Mouse (Mus musculus) liver, embryonic 14 days (tissue): ENCODE data around the gene Timm13. TPM values are rescaled to one million over a fixed set of nuclear protein-coding genes. Genes with fewer than 3 reads are reported as not detected.

Experiments
- polyA plus RNA-seq: library from polyadenylated mRNA; depleted of rRNA; stranded (reverse); fragments of >200 nt; gene quantifications from 2 replicates; pipeline ENCODE4 v1.2.3, GENCODE M21; 2012; rRNA removed

Timm13 gene
- 99.7 and 111 TPM in 2 replicates for polyA plus RNA-seq

DNA sequence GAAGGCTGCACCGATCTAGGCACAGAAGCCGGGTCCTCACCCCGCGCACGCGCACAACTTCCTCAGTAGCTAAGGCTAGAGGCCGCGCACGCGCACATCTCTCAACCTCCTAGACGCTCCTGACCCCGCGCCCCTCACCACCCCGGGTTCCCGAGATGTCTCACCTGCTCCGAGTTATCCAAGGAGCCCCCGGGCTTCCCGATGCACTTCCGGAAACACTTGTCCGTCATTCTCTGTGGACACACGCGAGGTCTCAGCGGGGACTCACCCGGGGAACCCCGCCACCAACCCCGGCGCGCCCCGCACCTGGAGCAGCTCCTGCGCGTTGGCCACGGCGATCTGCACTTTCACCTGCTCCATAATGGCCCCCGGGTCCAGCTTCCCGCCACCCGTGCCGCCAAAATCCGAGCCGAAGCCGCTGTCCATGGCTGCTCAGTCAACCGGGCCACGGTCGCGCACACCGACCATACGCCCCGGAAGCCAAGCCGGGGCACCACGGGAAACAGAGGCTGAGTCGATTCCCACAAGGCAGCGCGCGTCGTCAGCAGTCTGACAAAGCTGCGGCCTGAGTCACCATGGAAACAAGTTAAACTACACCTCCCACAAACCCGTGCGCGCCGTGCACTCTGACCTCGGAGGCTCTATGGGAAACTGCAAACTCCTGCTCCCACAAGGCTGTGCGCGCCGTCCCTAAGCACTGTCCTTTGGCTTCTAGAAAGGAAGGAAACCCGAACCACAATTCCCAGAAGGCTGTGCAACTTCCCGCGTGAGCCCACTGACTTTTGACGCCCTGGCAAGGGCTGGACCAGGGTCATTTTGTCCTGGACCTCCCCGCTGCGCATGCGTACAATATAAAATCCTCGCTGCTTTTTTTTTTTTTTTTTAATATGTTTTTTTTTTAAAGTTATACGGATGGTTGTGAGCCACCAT is at the start of gene Timm13:
Gene Timm13 (minus strand): TSS at position 652 of the 930 bp plus-strand sequence.

DNA sequence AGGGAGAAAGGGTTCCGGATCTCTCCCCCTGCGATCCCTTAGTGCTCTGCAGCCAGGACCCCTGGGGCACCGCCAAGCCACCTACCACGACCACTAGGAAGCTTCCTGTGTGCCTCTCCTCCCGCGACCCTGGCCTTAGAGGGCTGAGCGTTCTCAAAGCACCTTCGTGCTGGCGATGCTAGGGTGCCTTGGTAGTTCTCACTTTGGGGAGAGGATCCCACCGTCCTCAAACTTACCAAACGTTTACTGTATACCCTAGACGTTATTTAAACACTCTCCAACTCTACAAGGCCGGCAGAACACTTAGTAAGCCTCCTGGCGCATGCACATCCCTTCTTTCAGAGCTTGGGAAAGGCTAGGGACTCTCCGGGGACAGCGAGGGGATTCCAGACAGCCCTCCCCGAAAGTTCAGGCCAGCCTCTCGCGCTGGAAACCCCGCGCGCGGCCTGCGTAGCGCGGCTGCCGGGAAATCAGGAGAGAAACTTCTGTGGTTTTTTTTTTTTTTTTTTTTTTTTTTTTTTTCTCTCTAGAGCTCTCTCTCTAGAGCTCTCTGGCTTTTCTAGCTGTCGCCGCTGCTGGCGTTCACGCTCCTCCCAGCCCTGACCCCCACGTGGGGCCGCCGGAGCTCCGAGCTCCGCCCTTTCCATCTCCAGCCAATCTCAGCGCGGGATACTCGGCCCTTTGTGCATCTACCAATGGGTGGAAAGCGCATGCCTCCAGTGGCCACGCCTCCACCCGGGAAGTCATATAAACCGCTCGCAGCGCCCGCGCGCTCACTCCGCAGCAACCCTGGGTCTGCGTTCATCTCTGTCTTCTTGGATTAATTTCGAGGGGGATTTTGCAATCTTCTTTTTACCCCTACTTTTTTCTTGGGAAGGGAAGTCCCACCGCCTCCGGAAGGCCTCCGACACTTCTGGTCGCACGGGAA is 28.8 kb upstream of the Timm13 start, which contains the start of gene Gadd45b:
Gene Gadd45b (plus strand): TSS at position 775 of the 928 bp plus-strand sequence.

DNA sequence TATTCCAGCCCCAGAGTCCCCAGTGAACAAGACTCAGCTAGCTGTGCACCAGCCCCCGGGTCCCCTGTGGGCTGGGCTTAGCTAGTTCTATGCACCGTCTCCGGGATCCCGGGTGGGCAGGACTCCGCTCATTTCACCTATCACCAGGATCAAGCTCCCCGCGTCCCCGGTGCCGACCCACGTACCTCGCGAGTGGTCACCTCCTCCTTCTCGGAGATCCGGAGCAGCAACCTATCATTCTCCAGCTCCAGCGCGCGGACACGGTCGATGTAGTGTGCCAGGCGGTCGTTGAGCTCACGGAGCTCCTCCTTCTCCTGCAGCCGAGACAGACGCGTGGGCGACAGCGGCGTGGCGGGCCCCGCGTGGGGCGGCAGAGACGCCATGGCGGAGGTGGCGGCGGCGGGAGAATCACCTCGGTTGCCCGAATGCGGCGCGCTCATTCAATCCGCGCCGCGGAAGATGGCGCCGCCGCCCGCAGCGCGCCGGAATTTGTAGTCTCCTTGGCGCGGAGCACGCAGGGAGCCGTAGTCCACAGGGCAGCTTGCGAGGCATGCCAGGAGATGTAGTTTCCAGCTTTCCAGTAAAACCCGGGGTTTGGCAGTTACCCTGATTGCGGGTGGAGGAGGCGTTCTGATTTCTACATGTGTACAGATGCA is 17.1 kb upstream of the Timm13 start, which contains the start of gene Lmnb2:
Gene Lmnb2 (minus strand): TSS at position 467 of the 656 bp plus-strand sequence.

GRCm38 (mm10) chr10:80871581-80871980 is 29.2 kb downstream of the Timm13 start, which contains the start of gene Tmprss9:
Gene Tmprss9 (plus strand): TSS chr10:80871848.

DNA sequence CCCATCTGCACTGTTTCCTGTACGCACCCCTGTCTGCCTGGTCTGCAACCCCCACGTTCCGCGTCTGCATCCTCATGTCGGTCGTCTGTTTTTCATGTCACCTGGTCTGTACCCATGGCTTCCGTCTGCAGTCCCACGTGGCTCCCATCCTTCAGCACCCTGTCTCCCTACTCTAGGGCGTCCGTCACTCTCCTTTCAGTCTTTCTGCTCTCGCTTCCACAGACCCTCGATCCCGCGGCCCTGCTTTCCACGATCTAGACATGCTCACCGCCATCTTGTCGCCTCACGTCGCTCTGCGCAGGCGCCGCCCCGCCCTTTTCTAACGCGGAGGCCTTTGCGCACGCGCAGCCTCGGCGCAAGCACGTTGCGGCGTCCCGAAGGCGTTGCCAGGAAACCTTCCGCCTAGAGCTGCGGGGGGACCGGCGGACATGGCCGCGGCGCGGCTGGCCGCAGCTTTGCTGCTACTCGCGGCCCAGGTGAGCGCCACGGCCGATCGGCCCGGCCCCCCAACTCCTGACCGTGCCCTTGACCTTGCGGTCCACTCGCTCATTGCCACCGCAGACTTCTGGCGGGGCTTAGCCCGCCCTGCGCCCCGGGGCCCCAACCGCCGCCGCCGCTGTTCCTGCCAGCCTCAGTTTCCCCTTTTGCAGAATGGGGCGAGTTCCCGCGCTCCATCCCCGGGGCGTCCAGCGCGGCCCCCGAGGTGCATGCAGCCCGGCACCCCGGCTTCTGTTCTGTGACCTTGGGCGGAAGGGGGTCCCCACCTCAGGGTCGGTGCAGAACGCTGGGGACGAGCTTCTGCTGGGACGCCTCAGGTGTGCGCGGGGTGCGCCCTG is 45.6 kb downstream of the Timm13 start, which contains the start of the genes Lsm7 and Sppl2b:
Gene Lsm7 (minus strand): TSS at position 297 of the 836 bp plus-strand sequence.
Gene Sppl2b (plus strand): TSS at position 363 of the 836 bp plus-strand sequence.

Other genes starting within 250 kb of the Timm13 start
- 7.5 and 8.3 TPM in 2 replicates for gene Btbd2, start 243.9 kb downstream of the Timm13 start, polyA plus RNA-seq
- 49.3 and 57.7 TPM in 2 replicates for gene Mknk2, start 222.9 kb downstream of the Timm13 start, polyA plus RNA-seq
- 11.6 and 12.9 TPM in 2 replicates for gene Mob3a, start 199.0 kb downstream of the Timm13 start, polyA plus RNA-seq
- gene Izumo4, start 198.8 kb downstream of the Timm13 start, polyA plus RNA-seq = 8.7 and 9.9 TPM in 2 replicates
- gene Ap3d1, start 158.7 kb downstream of the Timm13 start, polyA plus RNA-seq = 22.8 and 25.7 TPM in 2 replicates
- gene Dot1l, start 145.8 kb downstream of the Timm13 start, polyA plus RNA-seq = 6.3 and 11.7 TPM in 2 replicates
- gene Sf3a2, start 102.8 kb downstream of the Timm13 start, polyA plus RNA-seq = 36.9 and 42.4 TPM in 2 replicates
- gene Plekhj1, start 102.3 kb downstream of the Timm13 start, polyA plus RNA-seq = 44.3 and 48.4 TPM in 2 replicates
- 0.31 and 0.32 TPM in 2 replicates for gene Amh, start 95.7 kb downstream of the Timm13 start, polyA plus RNA-seq
- gene Jsrp1, start 87.5 kb downstream of the Timm13 start, polyA plus RNA-seq = 0.03 and 0.50 TPM in 2 replicates
- gene Oaz1, start 74.3 kb downstream of the Timm13 start, polyA plus RNA-seq = 574 and 704 TPM in 2 replicates
- gene Lingo3, start 56.9 kb downstream of the Timm13 start, polyA plus RNA-seq = not detected in 2 replicates
- 222 and 233 TPM in 2 replicates for gene Lsm7, start 45.8 kb downstream of the Timm13 start, polyA plus RNA-seq
- gene Sppl2b, start 45.7 kb downstream of the Timm13 start, polyA plus RNA-seq = 58.7 and 66.2 TPM in 2 replicates
- 0.02 and 0.05 TPM in 2 replicates for gene Tmprss9, start 29.1 kb downstream of the Timm13 start, polyA plus RNA-seq
- 11.5 and 11.8 TPM in 2 replicates for gene Lmnb2, start 17.3 kb upstream of the Timm13 start, polyA plus RNA-seq
- 2.1 and 2.2 TPM in 2 replicates for gene Gadd45b, start 29.1 kb upstream of the Timm13 start, polyA plus RNA-seq
- gene Gng7, start 114.0 kb upstream of the Timm13 start, polyA plus RNA-seq = 0.25 and 0.29 TPM in 2 replicates
- 0.01 TPM in 1 of 2 replicates, not detected in the other for gene Diras1, start 124.7 kb upstream of the Timm13 start, polyA plus RNA-seq
- 3.4 and 3.8 TPM in 2 replicates for gene Slc39a3, start 136.5 kb upstream of the Timm13 start, polyA plus RNA-seq
- 33.9 and 37.4 TPM in 2 replicates for gene Sgta, start 159.2 kb upstream of the Timm13 start, polyA plus RNA-seq
- 20.2 and 21.2 TPM in 2 replicates for gene Thop1, start 169.1 kb upstream of the Timm13 start, polyA plus RNA-seq
- gene Creb3l3, start 197.9 kb upstream of the Timm13 start, polyA plus RNA-seq = 10.0 and 12.8 TPM in 2 replicates
- gene Map2k2, start 204.9 kb upstream of the Timm13 start, polyA plus RNA-seq = 48.6 and 59.6 TPM in 2 replicates
- 13.8 and 16.4 TPM in 2 replicates for gene Zbtb7a, start 234.3 kb upstream of the Timm13 start, polyA plus RNA-seq